Mouse (Mus musculus): ENCODE measurements around the gene Gm21897.

DNA sequence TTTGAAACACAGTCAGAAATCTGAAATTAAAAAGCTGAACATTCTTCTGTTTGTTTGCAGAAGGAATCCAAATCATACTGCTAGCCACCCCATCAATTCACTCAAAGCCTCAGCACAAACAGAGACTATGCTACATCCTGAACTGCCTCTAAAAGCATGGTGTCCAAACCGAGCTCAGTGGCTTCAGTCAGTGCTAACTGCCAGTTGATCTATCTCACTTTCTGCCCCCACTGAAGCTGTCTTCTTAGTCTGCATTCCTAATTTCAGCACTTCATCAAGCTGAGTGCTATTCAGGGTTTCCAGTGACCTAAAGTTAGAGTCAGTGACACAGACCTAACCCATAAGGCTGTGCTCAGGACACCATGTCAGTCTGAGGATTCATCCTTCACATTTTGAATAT lies 28.8 kb downstream of the Gm21897 start:
- TF ChIP-seq CTCF (IDR thresholded peaks at IDR 0.05; ENCODE audit: borderline replicate concordance, insufficient read depth, low read length): no peak
- TF ChIP-seq POLR2A (IDR thresholded peaks at IDR 0.05; ENCODE audit: low read depth, low read length): no peak

All from embryonic fibroblast, embryonic 13.5 days (primary cell).